Mouse (Mus musculus): ENCODE data around the gene Sh3bp4.

Gene Sh3bp4

DNA sequence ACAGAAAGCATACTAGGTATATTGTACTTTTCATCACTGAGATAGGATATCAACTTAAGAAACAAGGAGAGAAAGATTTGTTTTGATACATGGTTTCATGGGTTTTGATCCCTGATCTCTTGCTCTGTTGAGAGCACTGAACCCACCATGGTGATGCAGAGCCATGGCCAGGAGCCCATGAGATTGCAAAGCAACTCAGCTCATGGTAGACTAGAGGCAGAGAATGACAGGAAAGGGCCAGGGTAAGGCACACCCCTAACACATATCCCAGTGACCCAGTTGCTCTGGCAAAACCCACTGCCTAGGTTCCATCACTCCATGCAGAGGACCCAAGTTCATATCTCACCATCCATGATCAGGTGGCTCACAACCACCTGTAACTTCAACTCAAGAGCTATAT is 114.6 kb downstream of the Sh3bp4 start:
- no peak for DNase-seq (ENCODE audit: low spot score in 2 of 2)

DNA sequence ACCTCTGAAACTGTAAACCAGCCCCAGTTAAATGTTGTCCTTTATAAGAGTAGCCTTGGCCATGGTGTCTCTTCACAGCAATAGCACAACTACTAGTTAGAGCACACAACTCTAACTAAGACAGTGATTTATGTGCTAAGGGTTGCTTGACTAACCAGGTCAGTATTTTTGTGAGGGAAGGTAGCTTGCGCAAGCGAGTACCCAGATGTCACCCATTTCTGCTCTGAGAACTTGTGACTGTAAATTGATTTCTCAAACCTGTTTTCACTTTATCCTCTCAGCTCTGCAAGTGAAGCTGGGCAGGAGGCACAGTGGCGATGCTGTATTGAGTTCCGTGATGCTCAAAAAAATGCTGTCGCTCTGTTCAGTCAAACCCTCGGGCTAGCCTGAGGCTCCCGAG is 117.2 kb downstream of the Sh3bp4 start:
- no peak for DNase-seq (ENCODE audit: low spot score in 2 of 2)

DNA sequence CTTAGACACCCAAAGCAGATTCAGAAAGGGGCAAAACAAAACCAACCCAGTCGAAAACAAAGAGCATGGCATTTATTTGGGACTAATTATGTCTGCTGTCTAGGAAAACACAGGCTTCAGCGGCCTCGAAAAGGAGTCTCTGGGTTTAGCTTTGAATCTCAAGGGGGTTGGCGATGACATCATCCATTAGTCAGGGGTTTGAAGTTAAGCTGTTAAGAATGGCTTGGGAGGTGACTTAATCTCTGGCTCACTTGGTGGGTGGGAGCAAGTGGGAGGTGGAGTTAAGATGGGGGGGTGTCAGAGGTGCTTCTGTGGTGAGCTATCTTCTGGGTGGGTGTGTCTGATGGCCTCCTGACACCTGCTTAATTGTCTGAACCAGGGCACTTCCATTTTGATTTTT is 117.9 kb downstream of the Sh3bp4 start:
- no peak for DNase-seq (ENCODE audit: low spot score in 2 of 2)

DNA sequence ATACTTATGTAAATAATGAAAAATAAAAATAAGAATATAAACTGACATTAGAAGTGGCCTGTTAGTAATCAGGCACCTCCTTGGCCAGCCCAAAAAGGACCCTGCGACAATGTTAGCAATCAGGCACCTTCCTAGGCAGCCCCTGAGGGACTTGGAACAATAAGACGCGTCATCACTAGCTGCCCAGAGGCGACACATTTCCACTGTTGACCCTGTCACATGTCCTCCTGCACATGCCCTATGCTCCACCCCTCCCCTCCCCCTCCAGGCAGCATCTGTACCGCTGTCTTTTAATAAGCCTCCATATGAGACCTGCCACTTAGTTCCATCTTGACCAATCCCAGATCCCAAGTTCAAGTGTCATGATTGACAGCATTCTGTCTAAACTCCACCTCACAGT is 119.0 kb downstream of the Sh3bp4 start:
- DNase-seq (ENCODE audit: low spot score in 2 of 2) = no peak

DNA sequence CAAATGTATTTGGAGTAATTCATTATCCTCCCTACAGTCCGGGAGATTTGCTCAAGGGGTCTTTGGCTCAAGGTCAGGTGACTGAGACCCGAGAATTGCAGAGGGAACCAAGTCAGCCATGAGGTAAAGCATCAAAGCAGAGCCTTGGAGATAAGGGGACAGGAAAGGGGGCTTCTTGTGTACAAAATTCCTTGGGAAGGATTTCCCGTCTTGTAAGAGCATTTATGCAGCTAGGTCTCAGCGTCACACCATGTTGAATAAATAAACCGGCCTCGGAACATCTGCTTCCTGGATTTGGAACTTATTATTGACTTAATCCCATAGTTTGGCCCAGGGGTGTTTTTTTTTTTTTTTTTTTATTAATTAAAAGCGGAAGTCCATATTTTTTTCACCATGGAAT is 120.4 kb downstream of the Sh3bp4 start:
- DNase-seq (ENCODE audit: low spot score in 2 of 2) = no peak

DNA sequence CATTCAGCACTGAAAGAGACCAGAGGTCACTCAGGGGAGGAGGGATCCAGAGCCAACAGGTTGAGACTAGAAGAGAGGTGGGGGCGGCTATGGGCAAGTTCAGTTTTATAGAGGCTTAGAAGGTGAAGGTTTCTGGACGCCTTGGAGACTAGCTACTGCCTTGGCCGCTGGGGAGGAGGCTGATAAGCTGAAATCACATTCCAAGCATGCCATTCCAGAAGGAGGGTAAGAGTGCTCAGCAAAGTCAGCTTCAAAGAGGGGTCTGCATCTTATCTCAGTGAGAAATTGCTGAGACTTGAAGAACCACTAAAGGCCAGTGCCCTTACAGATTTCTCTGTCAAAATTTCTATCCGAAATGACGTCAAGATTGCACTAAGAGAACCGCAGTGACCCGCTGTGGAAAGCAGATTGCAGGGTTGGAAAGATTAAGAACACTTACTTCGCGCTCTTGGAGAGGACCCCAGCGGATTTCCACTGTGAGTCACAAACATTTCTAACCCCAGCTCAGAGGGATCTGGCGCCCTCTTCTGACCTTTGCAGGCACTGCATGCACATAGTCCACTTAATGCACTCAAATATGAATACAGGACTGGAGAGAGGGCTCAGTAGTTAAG is 121.0 kb downstream of the Sh3bp4 start:
- peak; percentile 70 to 88 for DNase-seq (ENCODE audit: low spot score in 2 of 2)

DNA sequence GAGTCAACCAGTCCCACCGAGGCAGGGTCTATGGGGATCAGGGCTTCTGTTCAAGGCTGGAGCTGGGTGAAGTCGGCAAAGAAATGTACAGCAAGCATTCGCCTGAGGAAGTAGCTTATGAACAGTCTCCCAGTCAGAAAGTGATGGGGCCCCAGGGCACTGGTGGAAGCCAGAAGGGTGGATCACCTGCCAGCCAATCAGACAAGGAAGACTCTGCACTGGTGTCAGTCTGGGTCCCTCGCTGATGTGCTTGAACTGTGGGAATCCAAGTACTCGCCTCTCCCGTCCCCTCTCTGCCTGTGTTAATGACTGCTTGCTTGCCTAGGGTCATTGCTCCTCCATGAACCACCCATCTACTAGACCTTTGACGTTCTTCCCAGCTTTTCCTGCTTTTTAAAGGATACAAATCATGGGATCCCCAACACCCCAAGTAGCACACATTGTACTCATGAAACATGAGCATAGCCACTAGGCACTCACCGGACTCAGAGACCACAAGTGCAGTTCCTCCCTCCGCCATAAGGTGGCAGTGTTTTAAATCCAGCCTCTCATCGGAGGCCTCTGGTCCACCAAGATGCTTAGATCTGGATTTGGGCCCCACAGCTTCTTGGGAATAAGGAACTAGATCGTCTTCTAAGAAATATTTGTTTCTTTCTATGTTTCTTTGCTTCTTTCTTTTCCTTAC is 122.5 kb downstream of the Sh3bp4 start:
- no peak for DNase-seq (ENCODE audit: low spot score in 2 of 2)

DNA sequence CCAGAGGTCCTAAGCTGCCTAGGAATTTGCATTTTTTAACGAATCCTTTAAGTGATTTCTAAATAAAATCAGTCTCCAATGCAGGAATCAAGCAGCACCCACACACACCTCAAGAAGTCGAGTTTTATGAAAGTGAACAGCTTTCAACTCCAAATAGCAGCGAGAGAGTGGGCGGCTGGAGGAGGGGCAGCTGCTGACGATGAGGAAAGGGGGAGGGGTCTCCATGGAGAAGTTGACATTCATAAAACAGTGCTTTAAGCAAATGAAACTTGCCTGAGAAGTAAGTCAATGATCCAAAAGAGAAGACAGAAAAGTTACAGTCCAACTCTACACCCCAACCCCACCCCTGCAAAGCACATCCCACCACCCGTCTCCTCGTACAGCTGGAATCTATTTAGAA is 123.4 kb downstream of the Sh3bp4 start:
- DNase-seq (ENCODE audit: low spot score in 2 of 2) = no peak

DNA sequence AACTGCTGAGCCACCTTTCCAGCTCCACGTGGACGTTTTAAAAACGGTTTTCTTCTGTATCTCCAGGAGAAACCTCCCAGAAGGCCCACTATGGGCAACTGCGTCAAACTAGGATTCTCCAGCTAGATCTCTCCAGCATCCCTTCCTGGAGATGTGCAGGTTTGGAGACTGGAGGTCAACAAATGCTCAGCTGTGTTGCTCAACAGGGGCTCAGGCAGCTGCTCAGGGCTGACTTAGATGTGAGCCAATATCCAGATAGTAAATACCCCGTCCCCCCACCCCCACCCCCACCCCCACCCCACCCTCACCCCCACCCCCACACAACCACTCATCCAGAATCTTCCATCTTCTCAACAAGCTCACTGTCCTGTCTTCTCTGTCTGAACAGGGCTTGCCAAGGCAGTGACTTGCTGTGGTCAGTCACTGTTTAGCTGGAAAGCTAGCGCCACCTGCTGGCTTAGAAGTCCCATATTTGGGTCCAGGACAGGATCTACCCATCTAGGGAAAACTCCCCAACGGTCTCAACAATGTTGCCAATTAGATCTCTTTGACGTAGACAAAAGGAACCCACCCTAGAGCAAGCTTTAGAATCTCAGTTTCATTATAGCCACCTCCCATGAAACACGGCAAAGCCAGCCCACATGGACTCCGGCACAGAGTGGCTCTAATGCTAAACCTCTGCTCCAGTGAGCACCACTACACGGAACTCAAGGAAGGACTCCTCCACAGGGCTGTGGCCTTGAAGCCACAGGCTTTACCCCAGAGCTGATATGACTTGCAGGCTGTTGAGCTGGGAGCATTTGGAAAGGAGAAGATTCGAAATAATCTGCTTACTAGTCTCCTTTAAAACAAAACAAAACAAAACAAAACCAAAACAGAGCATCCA is 125.9 kb downstream of the Sh3bp4 start:
- DNase-seq (ENCODE audit: low spot score in 2 of 2) = peak; percentile 71 to 85

Data from urinary bladder, postnatal 4 days (tissue).